Mouse (Mus musculus) heart, adult 2 months (tissue): ENCODE measurements around the gene Filip1l. TPM values are rescaled to one million over a fixed set of nuclear protein-coding genes. Genes with fewer than 3 reads are reported as not detected.
A peak's percentile ranks its signal among the peaks of the same experiment; 100 is the strongest.

Experiments
- DNase-seq, 2 experiments: peaks; one replicate each; pipeline ENCODE4 v3.0.0; 2021
- H3K27ac ChIP-seq: fragments of 200-600 bp; 2 replicates; pipeline ENCODE4 v1.8.1; 2022
- H3K27me3 ChIP-seq: fragments of 200-500 bp; 2 replicates; pipeline ENCODE4 v1.6.1; 2012; ENCODE audit warnings: mild to moderate bottlenecking, low read length, inconsistent platforms, mixed read lengths; ENCODE audit not compliant: control insufficient read depth, insufficient read depth
- H3K36me3 ChIP-seq: fragments of 200-500 bp; 2 replicates; pipeline ENCODE4 v1.6.1; 2012; ENCODE audit warnings: low read length, inconsistent platforms; ENCODE audit not compliant: control insufficient read depth, insufficient read depth
- H3K4me1 ChIP-seq: fragments of 200-500 bp; 2 replicates; pipeline ENCODE4 v1.6.1; 2011; ENCODE audit warnings: low read length; ENCODE audit not compliant: control insufficient read depth, insufficient read depth
- H3K4me3 ChIP-seq: fragments of 200-600 bp; 2 replicates; pipeline ENCODE4 v1.8.1; 2022
- H3K79me2 ChIP-seq: fragments of 200-500 bp; replicated peaks from 2 replicates; pipeline ENCODE4 v1.6.1; 2012; ENCODE audit warnings: mild to moderate bottlenecking, inconsistent platforms, low read length, moderate library complexity, mixed read lengths; ENCODE audit not compliant: control insufficient read depth, insufficient read depth
- H3K9ac ChIP-seq: fragments of 200-500 bp; 2 replicates; pipeline ENCODE4 v1.6.1; 2012; ENCODE audit warnings: low read depth, mild to moderate bottlenecking, control low read depth, inconsistent platforms, low read length, mixed read lengths
- CTCF ChIP-seq: fragments of 200-600 bp; IDR thresholded peaks from 2 replicates; pipeline ENCODE4 v1.8.1; 2022; ENCODE audit warnings: antibody characterized with exemption, mild to moderate bottlenecking, moderate library complexity
- EP300 ChIP-seq: fragments of 200-500 bp; IDR thresholded peaks from 2 replicates; pipeline ENCODE4 v1.6.1; 2011; ENCODE audit warnings: low read depth, low read length, control low read depth; ENCODE audit not compliant: insufficient read depth
- POLR2A ChIP-seq: fragments of 200-500 bp; IDR thresholded peaks from 2 replicates; pipeline ENCODE4 v1.6.1; 2011; ENCODE audit warnings: mild to moderate bottlenecking, low read depth, low read length, control low read depth; ENCODE audit not compliant: insufficient read depth
- WGBS: fragments of 180-500 bp; shearing (Covaris S2); methylation state at CpG from one replicate; pipeline ENCODE4 v1.1.7; 2018; 5-methylcytosine and 5-hydroxymethylcytosine counted together
- intact Hi-C: fragments of 180-260 bp; cut with DNase I; formaldehyde crosslinking; loops from one replicate; pipeline ENCODE4 v1.15.1; 2025
- polyA plus RNA-seq: library from polyadenylated mRNA; depleted of rRNA; stranded (reverse); fragments of >200 nt; gene quantifications from 2 replicates; pipeline ENCODE4 v1.2.3, GENCODE M21; 2012
- total RNA-seq, 2 experiments: library from RNA; stranded (reverse); gene quantifications; 2 replicates each; pipeline ENCODE4 v1.2.3; 2021

Gene Filip1l
- total and polyA plus RNA-seq, 3 experiments = 9.2 to 36.3 (median 35.0) TPM

DNA sequence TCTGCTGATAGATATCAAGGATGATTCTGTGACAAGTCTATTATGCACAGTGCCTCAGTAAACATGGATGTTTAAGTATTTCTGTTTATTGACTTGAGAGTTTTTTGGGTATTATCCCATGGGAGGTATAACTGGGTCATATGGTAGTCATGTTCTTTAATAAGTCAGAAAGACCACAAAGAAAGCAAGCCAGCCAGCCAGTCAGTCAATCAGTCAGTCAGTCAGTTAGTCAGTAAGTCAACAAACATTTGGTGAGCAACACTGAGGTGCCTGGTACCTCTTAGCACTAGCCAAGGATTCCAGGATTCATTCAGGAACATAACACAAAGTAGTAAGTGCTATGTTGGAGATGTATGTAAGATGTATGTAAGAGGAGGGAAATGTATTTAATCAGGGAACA lies 135.8 kb downstream of the Filip1l start:
- intact Hi-C loops = loop anchor here (5.0 kb wide), 1 partner anchor 66 kb away; no protein-coding TSS in a partner anchor
- no peaks in the 10 kb centered on the region for H3K4me1 ChIP-seq
- H3K27me3 ChIP-seq = no peaks in the 10 kb centered on the region
- TF ChIP-seq POLR2A = no peak
- TF ChIP-seq EP300 = no peak
- no peak for TF ChIP-seq CTCF
- H3K27ac ChIP-seq = no peak overlapping the region
- H3K36me3 ChIP-seq = no peaks in the 10 kb centered on the region
- no peaks in the 10 kb centered on the region for H3K79me2 ChIP-seq
- no peak overlapping the region for H3K9ac ChIP-seq
- H3K4me3 ChIP-seq = no peak overlapping the region
- no peak for DNase-seq

DNA sequence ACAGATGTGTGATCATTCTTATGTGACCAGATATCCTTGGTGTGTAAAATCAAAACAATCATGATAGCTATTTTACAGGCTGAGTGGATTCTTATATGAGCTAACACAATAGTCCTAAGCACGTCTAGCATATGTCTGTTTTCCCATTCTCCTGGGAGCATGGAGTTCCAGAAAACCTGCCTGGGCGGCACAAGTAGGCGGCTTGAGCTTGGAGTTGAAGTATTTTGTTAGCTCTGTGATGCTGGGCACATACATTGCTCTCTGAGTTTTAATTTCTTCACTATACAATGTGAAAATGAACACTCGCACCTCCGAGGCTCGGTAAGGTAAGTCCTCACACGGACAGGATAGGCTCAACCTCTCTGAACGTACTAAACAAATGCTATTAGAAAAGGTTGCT lies 137.8 kb downstream of the Filip1l start:
- Histone ChIP-seq H3K36me3 (peaks cover 2% of the 10 kb centered on the region), H3K4me1 (peaks cover 2% of the 10 kb centered on the region), H3K9ac (no peak overlapping the region), H3K79me2 (no peaks in the 10 kb centered on the region), H3K27ac (no peak overlapping the region), H3K4me3 (no peak overlapping the region), H3K27me3 (no peaks in the 10 kb centered on the region)
- no peak for DNase-seq
- TF ChIP-seq EP300 = no peak
- TF ChIP-seq POLR2A = no peak
- no peak for TF ChIP-seq CTCF
- intact Hi-C loops = loop anchor here (5.0 kb wide), 1 partner anchor 37 kb away; no protein-coding TSS in a partner anchor
- 94% methylated on average over 8 of the region's 8 CpGs for WGBS

DNA sequence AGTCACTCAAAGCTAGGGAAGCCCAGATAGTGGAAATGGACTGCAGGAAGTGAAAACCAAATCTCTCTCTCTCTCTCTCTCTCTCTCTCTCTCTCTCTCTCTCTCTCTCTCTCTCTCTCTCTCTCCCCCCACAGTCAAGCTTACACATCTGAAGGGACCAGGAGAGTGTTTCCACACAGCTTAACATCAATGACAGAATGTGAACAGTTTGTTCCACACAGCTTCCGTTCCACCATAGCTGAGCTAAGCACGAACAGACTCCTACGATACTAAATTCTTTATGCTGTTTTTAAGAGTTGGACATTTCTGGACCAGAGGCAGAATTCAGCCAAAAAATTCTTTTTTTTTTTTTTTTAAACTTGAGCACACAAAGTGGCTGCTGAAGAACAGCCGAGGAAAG lies 139.0 kb downstream of the Filip1l start:
- 77% methylated on average over 4 of the region's 4 CpGs for whole genome bisulfite sequencing
- Histone ChIP-seq H3K27ac (no peak overlapping the region), H3K36me3 (peaks cover 9% of the 10 kb centered on the region), H3K79me2 (no peaks in the 10 kb centered on the region), H3K9ac (no peak overlapping the region), H3K4me1 (peaks cover 3% of the 10 kb centered on the region), H3K27me3 (no peaks in the 10 kb centered on the region), H3K4me3 (no peak overlapping the region)
- intact Hi-C loops = loop anchor here (5.0 kb wide), 1 partner anchor 35 kb away; no protein-coding TSS in a partner anchor
- TF ChIP-seq EP300 = no peak
- TF ChIP-seq CTCF = no peak
- TF ChIP-seq POLR2A = no peak
- DNase-seq = no peak

DNA sequence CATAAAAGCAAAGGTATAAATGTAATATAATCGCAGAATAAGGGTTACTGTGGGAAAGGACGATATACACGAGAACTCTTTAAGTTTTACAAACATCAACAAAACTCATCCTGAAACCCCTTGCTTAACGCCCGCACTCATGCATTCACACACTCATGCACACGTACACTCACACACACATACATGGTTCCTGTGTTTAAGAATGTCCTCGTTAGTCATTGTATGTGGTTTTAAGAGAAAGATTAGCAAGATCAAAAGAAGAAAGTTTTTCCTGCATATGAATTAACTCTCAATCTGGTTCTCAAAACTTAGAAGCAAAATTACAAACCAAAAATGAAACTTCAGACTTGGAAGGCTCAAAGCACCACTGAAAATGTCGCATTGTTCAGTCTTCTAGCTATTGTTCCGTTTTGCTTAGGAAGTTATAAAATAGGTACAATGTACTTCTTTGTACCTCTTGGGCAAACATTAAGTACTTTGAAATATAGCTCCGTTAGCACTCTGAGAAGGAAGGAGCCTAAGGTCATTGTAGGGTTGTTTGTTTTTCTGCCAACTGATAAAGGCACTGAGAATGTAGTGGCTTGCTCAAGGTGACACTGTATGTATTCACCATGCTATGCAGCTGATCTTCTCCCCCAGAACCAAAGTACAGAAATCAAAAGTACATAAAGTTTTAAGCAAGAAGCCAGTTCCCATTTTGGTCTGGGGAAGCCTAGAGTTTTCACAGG lies 142.7 kb downstream of the Filip1l start:
- Histone ChIP-seq H3K9ac (no peak overlapping the region), H3K27ac (peak overlapping the region; percentile 36), H3K79me2 (no peaks in the 10 kb centered on the region), H3K4me1 (peaks cover 3% of the 10 kb centered on the region), H3K27me3 (no peaks in the 10 kb centered on the region), H3K4me3 (no peak overlapping the region), H3K36me3 (peaks cover 9% of the 10 kb centered on the region)
- TF ChIP-seq EP300 (no peak), CTCF (no peak), POLR2A (no peak)
- intact Hi-C loops = no loop called here
- DNase-seq = no peak
- 76% methylated on average over 10 of the region's 10 CpGs for WGBS

DNA sequence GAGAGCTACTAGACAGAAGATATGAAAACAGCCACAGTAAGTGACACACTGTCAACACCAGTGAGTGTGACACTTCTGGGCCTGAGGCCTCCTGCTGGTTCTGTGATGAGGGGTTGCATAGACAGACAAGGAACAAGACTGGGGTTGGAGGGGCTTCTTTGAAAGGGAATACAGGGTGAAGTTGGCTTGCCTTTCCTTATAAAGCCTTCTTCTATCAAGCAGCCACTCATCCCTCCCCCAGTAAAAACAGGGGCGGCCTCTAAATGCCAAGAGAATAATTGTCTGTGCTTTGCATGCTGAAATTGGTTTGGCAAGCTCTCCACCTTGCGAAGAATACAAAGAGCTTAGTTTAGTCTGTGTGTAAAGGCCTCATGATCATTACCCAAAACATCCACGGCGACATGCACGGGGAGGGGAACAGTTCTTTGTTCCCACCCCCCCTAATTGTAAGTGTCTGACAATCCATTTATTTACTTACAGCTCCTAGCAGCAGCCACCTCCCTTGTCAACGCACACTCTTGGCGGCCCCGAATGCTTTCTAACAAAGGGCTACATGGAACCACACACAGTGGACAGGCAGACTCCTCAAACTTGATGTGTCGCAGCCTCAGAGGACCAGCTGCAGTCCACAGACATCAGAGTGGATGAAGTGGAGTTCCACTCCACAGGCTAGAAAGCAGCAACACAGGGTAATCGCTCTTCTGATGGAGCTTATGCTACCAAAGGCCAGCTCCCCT lies 143.7 kb downstream of the Filip1l start:
- Histone ChIP-seq H3K9ac (no peak overlapping the region), H3K79me2 (no peaks in the 10 kb centered on the region), H3K27ac (peak overlapping the region; percentile 36), H3K4me3 (no peak overlapping the region), H3K27me3 (no peaks in the 10 kb centered on the region), H3K4me1 (peaks cover 3% of the 10 kb centered on the region), H3K36me3 (peaks cover 9% of the 10 kb centered on the region)
- intact Hi-C loops = no loop called here
- 77% methylated on average over 10 of the region's 10 CpGs for WGBS
- no peak for TF ChIP-seq CTCF
- no peak for TF ChIP-seq POLR2A
- no peak for TF ChIP-seq EP300
- DNase-seq = no peak

DNA sequence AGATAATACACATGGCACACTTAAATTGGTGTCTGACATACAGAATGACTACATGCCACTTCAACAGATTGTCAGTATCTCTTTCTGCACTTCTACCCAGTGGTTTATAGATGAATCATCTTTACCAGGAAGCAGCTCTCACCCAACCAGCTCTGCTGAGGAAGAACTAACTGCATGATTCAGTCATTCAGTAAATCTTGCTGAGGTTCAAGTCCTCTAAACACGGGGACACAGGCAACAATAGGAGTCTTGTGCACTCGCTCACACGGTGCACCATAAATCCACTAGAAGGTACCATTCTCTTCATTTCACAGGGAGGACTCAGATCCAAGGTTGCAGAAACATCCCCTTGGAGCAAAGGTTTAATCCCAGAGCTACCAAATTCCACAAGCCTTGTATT lies 148.0 kb downstream of the Filip1l start:
- Histone ChIP-seq H3K36me3 (peaks cover 14% of the 10 kb centered on the region), H3K27ac (no peak overlapping the region), H3K79me2 (no peaks in the 10 kb centered on the region; the same call in 1 of the 2 replicates), H3K27me3 (no peaks in the 10 kb centered on the region), H3K4me1 (peaks cover 3% of the 10 kb centered on the region), H3K9ac (no peak overlapping the region), H3K4me3 (no peak overlapping the region)
- intact Hi-C loops = no loop called here
- DNase-seq = no peak
- 74% methylated on average over 3 of the region's 3 CpGs for WGBS
- TF ChIP-seq POLR2A (no peak), CTCF (no peak), EP300 (no peak)
